Mouse (Mus musculus) gastrocnemius, adult 2 months (tissue): ENCODE results near the gene Prpf8. TPM values are rescaled to one million over a fixed set of nuclear protein-coding genes. Genes with fewer than 3 reads are reported as not detected.
"Not testable (repeated sequence)": the region's sequence is repeated elsewhere in the genome, so short reads cannot be mapped to it uniquely, and the experiment has no call there.

ENCODE experiments used
- DNase-seq: peaks from one replicate; pipeline ENCODE4 v3.0.0; 2022
- H3K27ac ChIP-seq: fragments of 200-600 bp; 2 replicates; pipeline ENCODE4 v1.8.1; 2022; ENCODE audit warnings: mild to moderate bottlenecking
- H3K4me3 ChIP-seq: fragments of 200-600 bp; 2 replicates; pipeline ENCODE4 v1.8.1; 2022; ENCODE audit warnings: mild to moderate bottlenecking, moderate library complexity
- CTCF ChIP-seq: fragments of 200-600 bp; IDR thresholded peaks from 2 replicates; pipeline ENCODE4 v1.8.1; 2022; ENCODE audit warnings: antibody characterized with exemption, mild to moderate bottlenecking, moderate library complexity
- intact Hi-C: fragments of 180-260 bp; cut with DNase I; formaldehyde crosslinking; loops from one replicate; pipeline ENCODE4 v1.15.1; 2025
- total RNA-seq, 2 experiments: library from RNA; stranded (reverse); gene quantifications; 2 replicates each; pipeline ENCODE4 v1.2.3; 2021

Gene Prpf8
- total RNA-seq, 2 experiments from 2014 or later: 69.3 to 76.7 TPM

- Histone ChIP-seq H3K4me3 (peak overlapping the region; percentile 88; the same call in 1 of the 2 replicates), H3K27ac (no peak overlapping the region)
- no peak for TF ChIP-seq CTCF
- intact Hi-C loops: no loop called here
- no peak for DNase-seq
Measured at GRCm38 (mm10) chr11:75452812-75453557, 33.6 kb upstream of the Prpf8 start.

DNA sequence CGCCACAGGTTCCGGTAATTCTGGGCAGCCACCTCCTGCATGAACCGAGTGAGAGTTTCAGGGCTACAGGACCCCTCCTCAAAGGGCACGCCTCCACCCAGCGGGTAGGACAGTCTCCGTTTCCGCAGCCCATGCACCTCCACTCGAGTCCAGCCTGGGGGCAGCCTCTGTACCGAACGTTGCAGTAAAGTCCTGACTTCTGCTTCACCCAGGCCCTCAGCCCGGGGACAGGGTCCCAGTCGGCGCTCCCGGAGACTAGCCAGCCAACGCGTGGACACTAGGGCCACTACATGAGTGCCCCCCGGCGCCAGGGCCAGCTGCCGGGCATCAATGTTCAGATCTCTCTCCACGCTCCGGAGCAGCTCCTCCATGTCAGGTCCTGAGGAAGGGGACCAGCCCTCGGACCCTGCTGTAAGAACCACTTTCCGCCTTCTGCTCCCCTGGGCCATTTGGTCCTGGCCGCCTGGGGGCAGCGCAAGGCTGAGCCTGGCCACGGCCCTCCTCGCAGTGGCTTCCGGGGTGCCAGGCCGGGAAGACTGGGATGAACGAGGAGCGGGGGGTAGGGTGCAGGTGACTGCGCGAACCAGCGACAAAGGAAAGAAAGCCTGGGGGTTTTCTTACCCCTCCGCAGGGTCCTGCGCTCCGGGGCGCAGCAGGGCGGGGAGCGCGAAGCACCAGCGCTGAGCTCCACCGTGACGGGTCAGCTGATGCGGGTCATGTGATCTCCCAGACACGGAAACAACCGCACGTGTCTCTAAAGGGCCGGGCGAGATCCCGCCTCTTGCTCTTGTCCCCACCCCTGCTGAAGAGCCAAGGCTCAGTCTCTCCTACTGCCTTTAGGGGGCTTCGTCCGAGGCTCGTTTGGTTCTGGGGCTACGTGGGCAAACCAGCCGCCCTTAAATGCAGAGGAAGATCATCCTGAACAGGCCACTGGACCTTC, 32.4 kb upstream of the Prpf8 start, which contains the start of gene Wdr81:
Gene Wdr81 (minus strand): TSS at position 727 of the 940 bp plus-strand sequence.
- peak; percentile 93 for DNase-seq
- intact Hi-C loops: no loop called here
- peak within 1 kb of the TSS; percentile 88 for H3K27ac ChIP-seq
- peak; percentile 62 for TF ChIP-seq CTCF
- peak within 1 kb of the TSS; percentile 88 for H3K4me3 ChIP-seq

DNA sequence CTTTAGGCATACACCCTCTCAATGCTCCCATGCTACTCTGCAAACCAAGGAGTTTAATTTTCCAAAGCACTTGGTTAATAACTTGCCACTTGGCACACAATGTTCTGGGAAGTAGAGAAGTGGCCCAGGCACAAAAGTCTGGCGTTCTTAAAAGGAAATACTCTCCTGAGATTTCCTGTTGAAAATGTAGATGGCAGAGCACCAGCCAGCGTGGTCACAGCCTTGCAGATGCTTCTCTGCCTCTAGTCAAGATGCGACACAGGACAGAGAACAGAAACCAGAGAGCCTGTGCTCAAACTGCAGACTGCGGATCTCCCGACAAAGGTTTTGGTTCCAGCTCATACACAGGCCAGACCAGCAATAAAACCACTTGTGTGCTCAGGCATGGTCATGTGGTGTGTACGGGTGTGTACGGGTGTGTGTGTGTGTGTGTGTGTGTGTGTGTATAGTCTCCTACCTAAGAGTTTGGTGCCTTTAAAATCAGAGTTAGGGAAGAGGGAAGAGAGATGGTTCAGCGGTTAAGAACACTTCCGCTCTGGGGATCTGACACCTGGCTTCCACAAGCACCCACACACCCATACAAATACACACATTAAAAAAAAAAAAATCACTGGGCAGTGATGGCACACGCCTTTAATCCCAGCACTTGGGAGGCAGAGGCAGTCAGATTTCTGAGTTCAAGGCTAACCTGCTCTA, 31.4 kb upstream of the Prpf8 start:
- TF ChIP-seq CTCF: no peak
- H3K27ac ChIP-seq: peak overlapping the region; percentile 88
- DNase-seq: no peak
- peak overlapping the region; percentile 88 for H3K4me3 ChIP-seq
- intact Hi-C loops: no loop called here

GRCm38 (mm10) chr11:75455971-75456370, 30.6 kb upstream of the Prpf8 start:
- DNase-seq, H3K4me3 ChIP-seq, H3K27ac ChIP-seq, intact Hi-C loops: not testable (repeated sequence)

- Histone ChIP-seq H3K27ac (no peak overlapping the region), H3K4me3 (no peak overlapping the region)
- no peak for DNase-seq
- TF ChIP-seq CTCF: no peak
- intact Hi-C loops: no loop called here
Measured at GRCm38 (mm10) chr11:75456440-75456871, 30.2 kb upstream of the Prpf8 start.

- TF ChIP-seq CTCF: peak; percentile 68
Measured at GRCm38 (mm10) chr11:75458169-75458568, 28.4 kb upstream of the Prpf8 start.

GRCm38 (mm10) chr11:75458628-75459041, 28.0 kb upstream of the Prpf8 start:
- Histone ChIP-seq H3K27ac (peak overlapping the region; percentile 100), H3K4me3 (peak overlapping the region; percentile 72)
- intact Hi-C loops: loop anchor here (2.0 kb wide), 1 partner anchor 56 kb away; no protein-coding TSS in a partner anchor
- peak; percentile 66 for DNase-seq
- TF ChIP-seq CTCF: no peak

More at GRCm38 (mm10) chr11:75458169-75458568, 28.4 kb upstream of the Prpf8 start:
- H3K27ac ChIP-seq: peak overlapping the region; percentile 100
- peak; percentile 43 for DNase-seq
- peak overlapping the region; percentile 72 for H3K4me3 ChIP-seq
- intact Hi-C loops: loop anchor here (2.0 kb wide), 1 partner anchor 55 kb away; no protein-coding TSS in a partner anchor

- Histone ChIP-seq H3K27ac (peak overlapping the region; percentile 100), H3K4me3 (peak overlapping the region; percentile 72)
- intact Hi-C loops: loop anchor here (2.0 kb wide), 1 partner anchor 56 kb away; no protein-coding TSS in a partner anchor
- DNase-seq: peak; percentile 78
- TF ChIP-seq CTCF: no peak
Measured at GRCm38 (mm10) chr11:75459141-75459711, 27.4 kb upstream of the Prpf8 start.

DNA sequence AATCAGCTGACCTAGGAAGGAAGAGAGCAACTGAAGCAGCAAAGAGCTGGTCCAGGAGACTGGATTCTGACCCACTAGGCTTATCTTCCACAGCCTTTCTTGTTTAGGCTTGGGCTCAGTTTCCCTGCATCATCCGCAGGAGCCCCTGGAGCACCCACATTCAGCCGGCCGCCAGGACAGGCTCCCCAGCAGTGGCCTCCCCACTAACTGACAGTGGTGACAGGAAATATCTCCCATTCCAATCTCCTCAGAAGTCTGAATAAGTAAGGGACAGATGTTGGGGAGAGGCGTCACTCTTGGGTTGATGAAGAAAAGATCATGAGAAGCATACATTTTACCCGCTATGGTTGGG, 26.9 kb upstream of the Prpf8 start:
- peak overlapping the region; percentile 100 for H3K27ac ChIP-seq
- DNase-seq: no peak
- H3K4me3 ChIP-seq: peak overlapping the region; percentile 72
- no peak for TF ChIP-seq CTCF
- intact Hi-C loops: loop anchor here (2.0 to 5.0 kb wide), 2 partner anchors 57 to 108 kb away; no protein-coding TSS in a partner anchor

- peak; percentile 92 for DNase-seq
Measured at GRCm38 (mm10) chr11:75460103-75460843, 26.3 kb upstream of the Prpf8 start.

More at GRCm38 (mm10) chr11:75460103-75460843, 26.3 kb upstream of the Prpf8 start:
- no peak for TF ChIP-seq CTCF
- peak overlapping the region; percentile 100 for H3K27ac ChIP-seq
- peak overlapping the region; percentile 72 for H3K4me3 ChIP-seq
- intact Hi-C loops: loop anchor here (5.0 kb wide), 1 partner anchor 107 kb away; no protein-coding TSS in a partner anchor
